Mouse (Mus musculus) kidney, embryonic 14.5 days (tissue): ENCODE measurements around the gene Fgb. TPM values are rescaled to one million over a fixed set of nuclear protein-coding genes. Genes with fewer than 3 reads are reported as not detected.
A peak's percentile ranks its signal among the peaks of the same experiment; 100 is the strongest.

Experiments
- ATAC-seq: fragments of 200-750 bp; cut with Nextera tagmentation; 2 replicates; pipeline ENCODE4 v1.8.0; 2017; ENCODE audit warnings: moderate number of reproducible peaks, mild to moderate bottlenecking, moderate TSS enrichment, moderate library complexity; ENCODE audit not compliant: low FRiP score, low TSS enrichment
- H3K27ac ChIP-seq: fragments of 300-500 bp; sonication (generic); 2 replicates; pipeline ENCODE4 v1.5.1; 2014; ENCODE audit warnings: low read depth, mild to moderate bottlenecking, low read length, moderate library complexity, mixed read lengths
- H3K27me3 ChIP-seq: fragments of 300-500 bp; sonication (generic); 2 replicates; pipeline ENCODE4 v1.6.1; 2014; ENCODE audit warnings: mild to moderate bottlenecking, low read length; ENCODE audit not compliant: control insufficient read depth, insufficient read depth
- H3K36me3 ChIP-seq: fragments of 300-500 bp; sonication (generic); 2 replicates; pipeline ENCODE4 v1.6.1; 2014; ENCODE audit warnings: low read length, mixed read lengths; ENCODE audit not compliant: control insufficient read depth, insufficient read depth
- H3K4me1 ChIP-seq: fragments of 300-500 bp; sonication (generic); 2 replicates; pipeline ENCODE4 v1.6.1; 2014; ENCODE audit warnings: low read length, mixed read lengths; ENCODE audit not compliant: control insufficient read depth, insufficient read depth
- H3K4me2 ChIP-seq: fragments of 300-500 bp; sonication (generic); replicated peaks from 2 replicates; pipeline ENCODE4 v1.6.1; 2014; ENCODE audit warnings: low read depth, mild to moderate bottlenecking, low read length
- H3K4me3 ChIP-seq: fragments of 300-500 bp; sonication (generic); 2 replicates; pipeline ENCODE4 v1.5.1; 2014; ENCODE audit warnings: mild to moderate bottlenecking, low read length
- H3K9ac ChIP-seq: fragments of 300-500 bp; sonication (generic); 2 replicates; pipeline ENCODE4 v1.6.1; 2014; ENCODE audit warnings: low read depth, mild to moderate bottlenecking, low read length, moderate library complexity
- H3K9me3 ChIP-seq: fragments of 300-500 bp; sonication (generic); 2 replicates; pipeline ENCODE4 v1.6.1; 2016; ENCODE audit warnings: low read length; ENCODE audit not compliant: control insufficient read depth
- WGBS: fragments of 180-500 bp; shearing (Covaris S2); extraction: QIAGEN DNeasy Blood & Tissue Kit; methylation state at CpG from one replicate; pipeline ENCODE4 v1.1.7; 2014; 5-methylcytosine and 5-hydroxymethylcytosine counted together
- polyA plus RNA-seq: library from polyadenylated mRNA; unstranded; fragments of >200 nt; fragmentation: Nextera tagmentation; extraction: Ambion mirVana; gene quantifications from 2 replicates; pipeline ENCODE4 v1.2.1, GENCODE M21; 2014

Gene Fgb
- polyA plus RNA-seq, 1 experiment from 2014 or later, result 1.3 TPM

DNA sequence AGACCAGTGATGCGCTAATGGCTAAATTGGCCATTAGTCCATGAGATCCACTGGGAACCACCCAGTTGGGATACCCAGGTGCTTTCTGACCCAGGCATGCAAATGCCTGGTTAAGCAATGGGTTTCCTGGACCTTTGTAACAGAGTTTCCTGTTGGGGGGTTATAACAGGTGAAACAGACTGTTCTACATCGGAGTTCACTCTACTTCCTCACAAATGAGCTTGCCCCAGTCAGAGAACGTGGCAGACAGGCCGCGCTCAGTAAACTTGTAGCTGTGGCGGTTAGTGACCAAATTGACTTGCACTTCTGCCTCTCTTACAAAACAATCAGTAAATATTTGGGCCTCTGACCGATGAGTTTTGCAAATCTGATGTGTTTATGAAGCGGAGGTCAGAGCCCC lies 46.6 kb downstream of the Fgb start:
- no peaks in the 10 kb centered on the region for H3K9me3 ChIP-seq
- no peak for ATAC-seq
- no peak overlapping the region for H3K27ac ChIP-seq
- WGBS, result 87% methylated on average over 8 of the region's 8 CpGs
- no peak overlapping the region for H3K9ac ChIP-seq
- no peaks in the 10 kb centered on the region for H3K36me3 ChIP-seq
- no peaks in the 10 kb centered on the region for H3K4me1 ChIP-seq
- no peak overlapping the region for H3K4me3 ChIP-seq
- no peak overlapping the region for H3K4me2 ChIP-seq
- no peaks in the 10 kb centered on the region for H3K27me3 ChIP-seq

DNA sequence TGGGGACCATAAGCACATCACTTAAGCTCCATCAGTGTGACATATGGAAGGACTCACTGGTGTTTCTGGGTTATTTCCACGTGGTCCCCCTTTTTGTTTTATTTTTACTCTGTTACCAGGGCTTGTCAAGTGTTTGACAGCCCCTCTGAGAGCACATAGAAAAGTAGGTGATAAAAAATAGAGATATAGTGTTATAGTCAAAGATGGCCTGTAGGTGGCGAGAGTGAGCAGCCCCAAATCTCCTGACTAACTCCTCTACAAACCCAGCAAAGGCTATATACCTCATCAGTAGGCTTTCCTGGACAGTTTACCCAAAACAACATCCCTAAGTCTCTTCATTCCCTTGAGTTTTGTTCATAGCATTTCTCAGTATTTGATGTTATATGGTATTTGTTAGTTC lies 47.5 kb downstream of the Fgb start:
- Histone ChIP-seq H3K4me2 (no peak overlapping the region), H3K9me3 (no peaks in the 10 kb centered on the region), H3K9ac (no peak overlapping the region), H3K4me1 (no peaks in the 10 kb centered on the region), H3K27ac (no peak overlapping the region), H3K4me3 (no peak overlapping the region), H3K36me3 (no peaks in the 10 kb centered on the region), H3K27me3 (no peaks in the 10 kb centered on the region)
- 3% methylated on average over 2 of the region's 2 CpGs for WGBS
- ATAC-seq, result 0 out of 2 replicates have a peak, but pooled peaks have one; percentile 44

DNA sequence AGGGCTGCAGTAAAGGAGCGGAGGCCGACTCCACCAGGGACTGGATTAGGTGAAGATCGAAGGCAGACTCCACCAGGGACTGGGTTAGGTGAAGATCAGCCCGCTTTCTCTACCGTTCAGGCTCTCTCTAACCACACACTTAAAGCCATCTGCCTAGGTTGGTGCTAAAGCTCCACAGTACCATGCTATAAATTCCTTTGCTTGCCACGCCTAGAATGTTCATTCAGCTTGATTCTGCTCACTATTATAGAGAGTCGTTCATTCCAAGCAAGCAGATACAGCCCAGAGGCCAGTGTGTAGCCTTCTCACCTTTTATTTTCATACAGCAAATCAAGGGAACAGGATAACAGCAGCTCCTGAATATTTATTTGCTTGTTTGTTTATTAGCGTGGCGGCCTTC lies 49.7 kb downstream of the Fgb start:
- Histone ChIP-seq H3K27ac (no peak overlapping the region), H3K36me3 (no peaks in the 10 kb centered on the region), H3K4me3 (no peak overlapping the region), H3K4me1 (0 out of 2 replicates have a peak, but pooled peaks cover 3% of the 10 kb centered on the region), H3K27me3 (peaks cover 3% of the 10 kb centered on the region; the same call in 1 of the 2 replicates), H3K9ac (no peak overlapping the region), H3K9me3 (no peaks in the 10 kb centered on the region), H3K4me2 (no peak overlapping the region)
- 74% methylated on average over 9 of the region's 9 CpGs for WGBS
- no peak for ATAC-seq

DNA sequence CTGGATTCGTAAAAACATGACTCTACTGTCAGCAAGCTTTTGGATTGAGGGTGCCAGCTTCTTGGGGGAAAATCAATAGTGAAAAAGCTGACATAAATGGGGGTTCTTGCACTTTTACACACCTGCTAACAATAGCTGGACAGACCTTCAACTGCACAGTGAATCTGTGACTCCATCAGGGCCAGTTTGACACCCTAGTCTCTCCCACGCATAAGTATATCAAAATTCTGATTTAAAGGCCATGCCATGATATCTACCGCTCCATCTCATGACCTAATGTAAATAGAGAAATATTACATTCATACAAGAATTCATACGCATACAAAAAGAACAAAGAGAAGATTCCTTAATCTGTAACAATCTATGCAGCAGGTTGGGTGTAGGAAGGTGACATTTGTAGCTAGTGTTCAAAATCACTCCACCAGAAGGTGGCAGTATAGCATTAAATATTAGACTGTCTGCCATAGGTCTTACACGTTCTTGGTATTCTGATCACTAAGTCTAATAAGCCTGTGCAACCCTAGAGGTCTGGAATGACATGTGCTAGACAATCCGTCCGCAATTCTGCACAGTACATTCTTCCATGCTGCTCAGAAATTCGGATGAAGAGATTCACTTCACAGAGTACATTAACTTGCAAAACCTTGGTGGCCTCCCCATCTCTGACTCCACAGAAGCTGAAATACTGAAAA lies 50.7 kb downstream of the Fgb start:
- no peaks in the 10 kb centered on the region for H3K36me3 ChIP-seq
- H3K27me3 ChIP-seq, result peaks cover 6% of the 10 kb centered on the region; the same call in 1 of the 2 replicates
- H3K9ac ChIP-seq, result no peak overlapping the region
- H3K4me1 ChIP-seq, result 0 out of 2 replicates have a peak, but pooled peaks cover 3% of the 10 kb centered on the region
- peak; percentile 86 for ATAC-seq
- no peak overlapping the region for H3K4me3 ChIP-seq
- WGBS, result 32% methylated on average over 8 of the region's 8 CpGs
- H3K9me3 ChIP-seq, result no peaks in the 10 kb centered on the region
- no peak overlapping the region for H3K4me2 ChIP-seq
- H3K27ac ChIP-seq, result no peak overlapping the region

DNA sequence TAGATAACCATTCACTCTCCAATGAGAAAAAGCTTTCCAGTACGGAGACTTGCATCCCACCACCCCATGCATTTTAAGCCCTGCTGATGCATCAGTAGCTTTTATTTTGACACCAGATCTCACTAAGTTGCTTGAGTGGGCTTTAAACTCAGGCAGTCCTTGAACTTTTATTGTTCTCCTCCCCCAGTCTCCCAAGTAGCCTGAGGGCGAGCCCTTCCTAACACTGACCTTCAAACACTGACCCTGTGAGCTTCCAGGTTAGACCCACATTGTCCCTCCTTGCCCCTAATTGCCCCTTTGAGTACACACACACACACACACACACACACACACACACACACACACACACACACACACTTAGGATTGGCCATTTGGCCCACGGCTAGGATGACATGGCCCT lies 53.0 kb downstream of the Fgb start:
- Histone ChIP-seq H3K36me3 (no peaks in the 10 kb centered on the region), H3K9ac (no peak overlapping the region), H3K4me2 (no peak overlapping the region), H3K27ac (no peak overlapping the region), H3K27me3 (peaks cover 6% of the 10 kb centered on the region; the same call in 1 of the 2 replicates), H3K4me1 (0 out of 2 replicates have a peak, but pooled peaks cover 3% of the 10 kb centered on the region), H3K4me3 (no peak overlapping the region), H3K9me3 (no peaks in the 10 kb centered on the region)
- WGBS, result 29% methylated on average over 3 of the region's 3 CpGs
- ATAC-seq, result no peak

DNA sequence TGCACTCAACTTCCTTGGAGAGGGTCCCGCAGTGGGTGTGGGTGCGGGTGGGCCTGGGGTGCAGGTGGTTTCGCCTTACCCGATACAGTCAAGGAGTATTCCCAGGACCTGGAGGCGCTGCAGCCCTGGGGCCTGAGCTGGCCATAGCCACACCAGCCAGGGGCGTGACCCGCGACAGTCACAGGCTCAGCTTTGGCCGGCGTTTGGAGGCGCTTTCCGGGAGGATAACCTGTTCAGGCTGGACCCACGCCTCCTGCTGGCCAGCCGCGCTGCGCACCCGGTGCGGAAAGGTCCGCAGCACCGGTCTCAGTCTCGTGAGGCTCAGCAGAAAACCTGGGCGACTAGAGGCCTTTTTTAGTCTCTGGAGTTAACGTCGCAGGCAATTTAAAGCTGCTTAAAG lies 54.3 kb downstream of the Fgb start:
- Histone ChIP-seq H3K4me2 (peak overlapping the region; percentile 54), H3K9ac (0 out of 2 replicates have a peak overlapping the region, but pooled peaks have one; percentile 18), H3K9me3 (no peaks in the 10 kb centered on the region), H3K36me3 (no peaks in the 10 kb centered on the region), H3K4me1 (0 out of 2 replicates have a peak, but pooled peaks cover 3% of the 10 kb centered on the region), H3K27ac (no peak overlapping the region), H3K4me3 (peak overlapping the region; percentile 21), H3K27me3 (peaks cover 6% of the 10 kb centered on the region; the same call in 1 of the 2 replicates)
- peak; percentile 85 for ATAC-seq
- WGBS, result 2% methylated on average over 24 of the region's 24 CpGs

DNA sequence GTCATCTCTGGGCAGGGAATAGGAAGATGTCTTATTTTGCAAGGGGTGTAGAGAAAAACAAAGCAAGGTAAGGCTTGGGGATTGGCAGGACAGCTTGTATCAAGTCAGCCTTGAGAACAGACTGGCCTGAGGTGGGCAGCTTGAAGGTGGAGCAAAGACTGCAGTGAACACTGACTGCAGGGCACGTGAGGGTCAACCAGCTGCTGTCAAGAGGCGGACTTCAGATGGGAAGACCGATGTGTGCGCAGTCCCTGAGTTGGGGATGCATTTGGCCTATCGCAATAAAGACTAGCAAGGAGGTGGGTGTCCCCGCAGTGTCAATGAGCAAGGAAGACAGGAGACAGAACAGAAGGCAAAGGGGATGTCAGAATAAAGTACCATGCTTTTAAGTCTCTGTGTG lies 56.7 kb downstream of the Fgb start:
- Histone ChIP-seq H3K36me3 (no peaks in the 10 kb centered on the region), H3K9ac (no peak overlapping the region), H3K9me3 (no peaks in the 10 kb centered on the region), H3K27ac (no peak overlapping the region), H3K4me1 (0 out of 2 replicates have a peak, but pooled peaks cover 3% of the 10 kb centered on the region), H3K4me2 (no peak overlapping the region), H3K27me3 (peaks cover 6% of the 10 kb centered on the region; the same call in 1 of the 2 replicates), H3K4me3 (no peak overlapping the region)
- WGBS, result 83% methylated on average over 6 of the region's 6 CpGs
- no peak for ATAC-seq

DNA sequence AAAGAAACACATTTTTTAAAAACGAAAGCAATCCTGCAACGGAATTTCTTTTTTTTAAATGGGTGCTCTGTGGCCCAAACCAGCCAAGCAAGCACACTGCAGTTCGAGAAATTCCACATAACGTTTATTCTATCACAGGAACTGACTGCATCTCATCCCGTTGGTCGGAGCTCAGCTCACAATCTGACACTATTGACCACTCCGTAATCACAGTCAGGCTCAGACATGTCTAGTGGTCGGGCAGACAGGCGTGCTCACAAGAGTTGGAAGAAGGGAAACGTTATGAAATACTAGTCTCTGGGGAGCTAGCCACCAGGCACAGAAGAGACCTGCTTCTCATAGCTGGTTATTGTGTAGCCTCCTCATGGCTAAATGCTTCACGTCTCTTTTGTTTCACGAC lies 57.7 kb downstream of the Fgb start:
- 84% methylated on average over 12 of the region's 12 CpGs for WGBS
- Histone ChIP-seq H3K27me3 (peaks cover 6% of the 10 kb centered on the region; the same call in 1 of the 2 replicates), H3K4me3 (no peak overlapping the region), H3K9me3 (no peaks in the 10 kb centered on the region), H3K9ac (no peak overlapping the region), H3K4me1 (0 out of 2 replicates have a peak, but pooled peaks cover 3% of the 10 kb centered on the region), H3K36me3 (no peaks in the 10 kb centered on the region), H3K27ac (no peak overlapping the region), H3K4me2 (no peak overlapping the region)
- no peak for ATAC-seq
